Mouse (Mus musculus) neural tube, embryonic 12.5 days (tissue): ENCODE results near the gene Rpl26. TPM values are rescaled to one million over a fixed set of nuclear protein-coding genes. Genes with fewer than 3 reads are reported as not detected.
"Not testable (repeated sequence)": the region's sequence is repeated elsewhere in the genome, so short reads cannot be mapped to it uniquely, and the experiment has no call there.

ENCODE experiments used
- ATAC-seq: fragments of 200-750 bp; cut with Nextera tagmentation; 2 replicates; pipeline ENCODE4 v1.8.0; 2017; ENCODE audit warnings: low read depth, mild to moderate bottlenecking, moderate TSS enrichment, moderate library complexity; ENCODE audit not compliant: low FRiP score
- H3K27ac ChIP-seq: fragments of 300-500 bp; sonication (generic); 2 replicates; pipeline ENCODE4 v1.5.1; 2016
- H3K27me3 ChIP-seq: fragments of 300-500 bp; sonication (generic); replicated peaks from 2 replicates; pipeline ENCODE4 v1.6.1; 2016; ENCODE audit warnings: mild to moderate bottlenecking
- H3K36me3 ChIP-seq: fragments of 300-500 bp; sonication (generic); 2 replicates; pipeline ENCODE4 v1.6.1; 2016; ENCODE audit warnings: mild to moderate bottlenecking
- H3K4me1 ChIP-seq: fragments of 300-500 bp; sonication (generic); 2 replicates; pipeline ENCODE4 v1.6.1; 2016
- H3K4me2 ChIP-seq: fragments of 300-500 bp; sonication (generic); replicated peaks from 2 replicates; pipeline ENCODE4 v1.6.1; 2016; ENCODE audit warnings: mild to moderate bottlenecking
- H3K4me3 ChIP-seq: fragments of 300-500 bp; sonication (generic); 2 replicates; pipeline ENCODE4 v1.5.1; 2016
- H3K9ac ChIP-seq: fragments of 300-500 bp; sonication (generic); 2 replicates; pipeline ENCODE4 v1.6.1; 2016; ENCODE audit warnings: mild to moderate bottlenecking
- H3K9me3 ChIP-seq: fragments of 300-500 bp; sonication (generic); 2 replicates; pipeline ENCODE4 v1.6.1; 2016; ENCODE audit warnings: mild to moderate bottlenecking
- WGBS: fragments of 180-500 bp; shearing (Covaris S2); methylation state at CpG from one replicate; pipeline ENCODE4 v1.1.7; 2016; 5-methylcytosine and 5-hydroxymethylcytosine counted together
- polyA plus RNA-seq: library from polyadenylated mRNA; unstranded; fragments of >200 nt; fragmentation: Nextera tagmentation; extraction: Ambion mirVana; gene quantifications from 2 replicates; pipeline ENCODE4 v1.2.1, GENCODE M21; 2016

The Rpl26 gene
- polyA plus RNA-seq, 1 experiment from 2014 or later: 743 TPM

DNA sequence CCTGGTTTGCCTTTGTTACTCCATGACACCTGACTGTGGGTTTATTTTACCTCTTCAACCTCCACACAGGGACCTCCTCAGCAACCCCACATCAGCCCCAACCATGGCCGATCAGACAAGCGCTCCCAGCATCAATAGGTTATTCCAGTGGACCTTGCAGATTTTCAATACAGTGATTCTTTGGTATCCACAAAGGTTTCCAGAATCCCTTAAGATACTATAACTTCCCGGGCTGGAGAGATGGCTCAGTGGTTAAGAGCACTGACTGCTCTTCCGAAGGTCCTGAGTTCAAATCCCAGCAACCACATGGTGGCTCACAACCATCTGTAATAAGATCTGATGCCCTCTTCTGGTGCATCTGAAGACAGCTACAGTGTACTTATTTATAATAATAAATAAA is 35.6 kb downstream of the Rpl26 start:
- not testable (repeated sequence) for H3K4me1 ChIP-seq, ATAC-seq, H3K9me3 ChIP-seq, H3K27ac ChIP-seq, H3K4me3 ChIP-seq, H3K27me3 ChIP-seq, H3K4me2 ChIP-seq, H3K36me3 ChIP-seq, H3K9ac ChIP-seq
- 87% methylated on average over 4 of the region's 4 CpGs for WGBS

DNA sequence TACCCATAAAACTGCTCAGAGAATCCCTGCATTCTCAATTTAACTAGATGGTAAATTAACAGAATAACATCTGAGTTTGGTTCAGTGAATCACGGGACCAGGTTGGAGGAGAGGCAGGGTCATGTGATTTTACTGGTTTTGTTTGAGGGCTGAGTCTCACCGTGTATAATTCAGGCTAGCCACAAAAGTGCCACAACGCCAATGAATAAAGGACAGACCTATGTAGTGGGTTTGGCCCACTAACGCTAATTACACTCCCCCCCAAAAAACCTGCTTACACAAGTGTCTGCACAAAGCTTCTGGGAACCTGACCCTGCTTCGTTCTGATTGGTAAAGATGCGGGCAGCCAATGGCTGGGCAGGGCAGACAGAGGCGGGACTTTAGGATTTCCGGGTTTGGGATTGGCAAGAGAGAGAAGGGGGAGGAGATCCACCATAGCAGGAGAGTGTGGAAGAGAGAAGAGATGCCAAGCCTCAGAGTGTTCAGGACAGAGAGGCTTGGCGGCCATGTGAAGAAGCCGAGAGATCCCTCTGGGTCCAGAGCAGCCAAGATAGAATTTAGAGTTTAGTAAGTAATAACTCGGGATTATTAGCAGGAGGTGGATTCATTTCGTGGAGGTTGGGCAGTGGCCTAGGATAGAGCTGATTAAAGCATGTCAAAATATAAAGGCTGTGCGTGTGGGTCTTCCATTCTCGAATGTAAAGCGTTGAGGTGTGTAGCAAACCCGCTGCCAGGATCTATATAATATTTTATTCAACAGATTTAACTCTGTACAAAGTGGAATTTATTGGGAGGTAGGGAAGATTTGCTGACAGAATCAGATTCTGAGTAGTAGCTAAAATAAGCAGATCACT is 38.3 kb downstream of the Rpl26 start:
- H3K9ac ChIP-seq: peak overlapping the region; percentile 63
- ATAC-seq: peak; percentile 100
- no peak overlapping the region for H3K27ac ChIP-seq
- 5% methylated on average over 16 of the region's 16 CpGs for WGBS
- H3K4me3 ChIP-seq: peak overlapping the region; percentile 43
- H3K4me1 ChIP-seq: peaks cover 4% of the 10 kb centered on the region
- H3K36me3 ChIP-seq: no peaks in the 10 kb centered on the region
- H3K27me3 ChIP-seq: no peaks in the 10 kb centered on the region
- H3K9me3 ChIP-seq: no peaks in the 10 kb centered on the region
- peak overlapping the region; percentile 66 for H3K4me2 ChIP-seq

GRCm38 (mm10) chr11:68940516-68940915 is 39.1 kb downstream of the Rpl26 start:
- Histone ChIP-seq H3K27ac (no peak overlapping the region), H3K27me3 (no peaks in the 10 kb centered on the region), H3K9ac (peak overlapping the region; percentile 63), H3K36me3 (no peaks in the 10 kb centered on the region), H3K4me2 (peak overlapping the region; percentile 66), H3K4me3 (peak overlapping the region; percentile 43), H3K4me1 (peaks cover 4% of the 10 kb centered on the region), H3K9me3 (no peaks in the 10 kb centered on the region)
- 70% methylated on average over 4 of the region's 4 CpGs for WGBS
- no peak for ATAC-seq

GRCm38 (mm10) chr11:68942731-68943130 is 41.3 kb downstream of the Rpl26 start:
- Histone ChIP-seq H3K9ac (no peak overlapping the region), H3K27ac (no peak overlapping the region), H3K4me2 (no peak overlapping the region), H3K4me1 (peaks cover 10% of the 10 kb centered on the region), H3K4me3 (no peak overlapping the region), H3K27me3 (peaks cover 12% of the 10 kb centered on the region), H3K36me3 (no peaks in the 10 kb centered on the region), H3K9me3 (no peaks in the 10 kb centered on the region)
- no peak for ATAC-seq
- whole genome bisulfite sequencing: 93% methylated on average over 8 of the region's 8 CpGs

- WGBS: 78% methylated on average over 2 of the region's 2 CpGs
- no peaks in the 10 kb centered on the region for H3K36me3 ChIP-seq
- peaks cover 16% of the 10 kb centered on the region for H3K27me3 ChIP-seq
- no peak overlapping the region for H3K9ac ChIP-seq
- H3K9me3 ChIP-seq: no peaks in the 10 kb centered on the region
- no peak for ATAC-seq
- H3K4me1 ChIP-seq: peaks cover 10% of the 10 kb centered on the region
- H3K4me2 ChIP-seq: no peak overlapping the region
- no peak overlapping the region for H3K27ac ChIP-seq
- H3K4me3 ChIP-seq: no peak overlapping the region
These were observed 43.9 kb downstream of the Rpl26 start for GRCm38 (mm10) chr11:68945245-68945644.

- Histone ChIP-seq H3K4me1 (peaks cover 5% of the 10 kb centered on the region; the same call in 1 of the 2 replicates), H3K9ac (no peak overlapping the region), H3K4me3 (no peak overlapping the region), H3K36me3 (no peaks in the 10 kb centered on the region), H3K4me2 (no peak overlapping the region), H3K27me3 (peaks cover 16% of the 10 kb centered on the region), H3K27ac (no peak overlapping the region), H3K9me3 (no peaks in the 10 kb centered on the region)
- 89% methylated on average over 4 of the region's 4 CpGs for WGBS
- ATAC-seq: no peak
These were observed 44.6 kb downstream of the Rpl26 start for GRCm38 (mm10) chr11:68946001-68946400.

GRCm38 (mm10) chr11:68946806-68947440 is 45.5 kb downstream of the Rpl26 start:
- H3K4me2 ChIP-seq: peak overlapping the region; percentile 52
- H3K36me3 ChIP-seq: no peaks in the 10 kb centered on the region
- peaks cover 21% of the 10 kb centered on the region for H3K27me3 ChIP-seq
- H3K4me3 ChIP-seq: peak overlapping the region; percentile 24
- peak overlapping the region; percentile 53 for H3K9ac ChIP-seq
- WGBS: 9% methylated on average over 16 of the region's 16 CpGs
- H3K4me1 ChIP-seq: peaks cover 5% of the 10 kb centered on the region; the same call in 1 of the 2 replicates
- H3K9me3 ChIP-seq: no peaks in the 10 kb centered on the region
- no peak for ATAC-seq
- no peak overlapping the region for H3K27ac ChIP-seq

DNA sequence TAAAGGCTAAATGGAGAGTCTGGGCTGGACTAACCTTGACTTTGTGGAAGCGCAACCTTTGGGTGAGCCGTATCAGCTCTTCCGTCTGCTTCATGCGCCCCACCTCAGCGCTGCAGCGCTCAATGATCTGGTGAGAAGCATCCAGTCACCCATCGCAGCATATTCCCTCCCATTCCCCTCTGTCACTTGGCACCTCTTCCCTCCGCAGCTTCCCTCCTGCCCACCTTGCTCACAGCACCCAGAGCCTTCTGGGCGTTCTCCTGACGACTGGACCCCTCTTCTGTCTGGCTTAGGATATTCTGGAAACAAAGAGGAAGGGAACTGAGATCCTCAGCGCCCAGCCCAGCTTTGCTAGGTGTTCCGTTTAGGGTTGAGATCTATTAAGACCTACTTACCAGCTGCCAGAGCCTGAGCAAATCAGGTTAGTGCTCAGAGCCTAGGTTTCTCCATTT is 46.2 kb downstream of the Rpl26 start:
- peak overlapping the region; percentile 6; the same call in 1 of the 2 replicates for H3K9ac ChIP-seq
- H3K27ac ChIP-seq: no peak overlapping the region
- peaks cover 5% of the 10 kb centered on the region; the same call in 1 of the 2 replicates for H3K4me1 ChIP-seq
- H3K4me2 ChIP-seq: peak overlapping the region; percentile 52
- ATAC-seq: no peak
- H3K4me3 ChIP-seq: peak overlapping the region; percentile 24
- WGBS: 6% methylated on average over 12 of the region's 12 CpGs
- H3K36me3 ChIP-seq: no peaks in the 10 kb centered on the region
- peaks cover 23% of the 10 kb centered on the region for H3K27me3 ChIP-seq
- H3K9me3 ChIP-seq: no peaks in the 10 kb centered on the region

DNA sequence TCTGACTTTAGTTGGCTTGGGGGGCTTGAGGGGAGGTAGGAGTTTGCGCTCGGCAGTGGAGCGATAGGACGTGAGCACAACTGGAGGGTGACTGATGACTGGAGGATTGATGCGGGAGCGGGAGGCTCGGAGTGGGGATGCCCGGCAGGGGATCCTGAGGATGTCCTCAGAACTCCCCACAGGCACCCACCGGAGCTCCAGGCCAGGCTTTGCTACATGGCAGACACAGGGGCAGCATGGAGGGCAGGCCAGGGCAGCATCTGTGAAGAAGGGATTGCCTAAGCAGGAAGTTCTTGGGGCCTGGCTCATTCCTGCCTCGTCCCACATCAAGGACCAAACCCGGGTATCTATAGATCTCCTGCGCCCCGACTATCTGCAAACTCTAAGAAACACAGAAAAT is 52.5 kb downstream of the Rpl26 start:
- Histone ChIP-seq H3K36me3 (no peaks in the 10 kb centered on the region), H3K4me3 (no peak overlapping the region), H3K9me3 (no peaks in the 10 kb centered on the region), H3K4me2 (peak overlapping the region; percentile 57), H3K4me1 (peaks cover 17% of the 10 kb centered on the region), H3K9ac (no peak overlapping the region), H3K27ac (no peak overlapping the region), H3K27me3 (peaks cover 51% of the 10 kb centered on the region)
- no peak for ATAC-seq
- 5% methylated on average over 13 of the region's 13 CpGs for WGBS

- no peak for ATAC-seq
- WGBS: 2% methylated on average over 17 of the region's 17 CpGs
- peak overlapping the region; percentile 27 for H3K4me3 ChIP-seq
- H3K4me1 ChIP-seq: peaks cover 17% of the 10 kb centered on the region
- H3K4me2 ChIP-seq: peak overlapping the region; percentile 57
- no peaks in the 10 kb centered on the region for H3K36me3 ChIP-seq
- no peak overlapping the region for H3K27ac ChIP-seq
- no peaks in the 10 kb centered on the region for H3K9me3 ChIP-seq
- peak overlapping the region; percentile 50; the same call in 1 of the 2 replicates for H3K9ac ChIP-seq
- H3K27me3 ChIP-seq: peaks cover 51% of the 10 kb centered on the region
These were observed 53.0 kb downstream of the Rpl26 start for GRCm38 (mm10) chr11:68954408-68954807.

- peaks cover 48% of the 10 kb centered on the region for H3K27me3 ChIP-seq
- 75% methylated on average over 5 of the region's 5 CpGs for WGBS
- no peak overlapping the region for H3K9ac ChIP-seq
- no peaks in the 10 kb centered on the region for H3K36me3 ChIP-seq
- peaks cover 17% of the 10 kb centered on the region for H3K4me1 ChIP-seq
- H3K4me3 ChIP-seq: no peak overlapping the region; the same call in 1 of the 2 replicates
- peak overlapping the region; percentile 57 for H3K4me2 ChIP-seq
- H3K9me3 ChIP-seq: no peaks in the 10 kb centered on the region
- ATAC-seq: no peak
- H3K27ac ChIP-seq: no peak overlapping the region
These were observed 54.1 kb downstream of the Rpl26 start for GRCm38 (mm10) chr11:68955473-68955872.

DNA sequence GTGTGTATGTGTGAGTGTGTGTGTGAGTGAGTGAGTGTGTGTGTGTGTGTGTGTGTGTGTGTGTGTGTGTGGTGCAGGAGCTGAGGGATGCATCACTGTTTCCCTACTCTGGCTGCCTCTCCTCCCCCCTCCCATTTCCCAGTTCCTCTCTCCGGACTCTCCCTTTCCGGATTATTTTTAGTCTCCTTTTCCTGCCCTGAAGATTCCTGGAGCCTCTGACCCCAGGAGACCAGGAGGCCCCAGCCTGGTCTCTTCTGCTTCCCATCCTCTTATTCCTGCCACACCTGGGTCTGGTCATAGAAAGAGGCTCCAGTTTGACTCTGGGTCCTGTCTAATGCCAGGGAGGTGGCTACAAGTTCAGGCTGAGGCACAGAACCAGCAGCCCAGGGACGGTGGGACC is 54.7 kb downstream of the Rpl26 start:
- no peak for ATAC-seq
- no peak overlapping the region for H3K4me3 ChIP-seq
- no peaks in the 10 kb centered on the region for H3K9me3 ChIP-seq
- H3K27ac ChIP-seq: no peak overlapping the region
- H3K36me3 ChIP-seq: no peaks in the 10 kb centered on the region
- H3K9ac ChIP-seq: no peak overlapping the region
- peaks cover 48% of the 10 kb centered on the region for H3K27me3 ChIP-seq
- no peak overlapping the region for H3K4me2 ChIP-seq
- WGBS: 39% methylated on average over 3 of the region's 3 CpGs
- H3K4me1 ChIP-seq: peaks cover 17% of the 10 kb centered on the region
